Mouse (Mus musculus) kidney, adult 2 months (tissue): ENCODE results near the gene Adcy10.

Source experiments
- CTCF ChIP-seq: fragments of 200-500 bp; conservative IDR thresholded peaks from 2 replicates; pipeline ENCODE4 v1.5.1; 2011; ENCODE audit warnings: low read depth, mild to moderate bottlenecking, control low read depth, low read length, moderate library complexity, mixed read lengths; ENCODE audit not compliant: insufficient read depth, insufficient read length
- POLR2A ChIP-seq: fragments of 200-500 bp; IDR thresholded peaks from one replicate; pipeline ENCODE4 v1.6.1; 2011; ENCODE audit warnings: low read depth, low read length, control low read depth

- TF ChIP-seq POLR2A (no peak), CTCF (no peak)
Measured at GRCm38 (mm10) chr1:165461681-165462080, 23.3 kb upstream of the Adcy10 start.
